Mouse (Mus musculus) kidney, postnatal 4 days (tissue): ENCODE results near the gene Aak1.
"Not testable (repeated sequence)": the region's sequence is repeated elsewhere in the genome, so short reads cannot be mapped to it uniquely, and the experiment has no call there.

ENCODE experiments used
- DNase-seq, 2 experiments: peaks; one replicate each; pipeline ENCODE4 v3.0.0; 2021; ENCODE audit warnings: mixed read lengths in 2 of 2

Aak1 gene

GRCm38 (mm10) chr6:86843636-86844035 is 5.7 kb upstream of the Aak1 start:
- DNase-seq: no peak

DNA sequence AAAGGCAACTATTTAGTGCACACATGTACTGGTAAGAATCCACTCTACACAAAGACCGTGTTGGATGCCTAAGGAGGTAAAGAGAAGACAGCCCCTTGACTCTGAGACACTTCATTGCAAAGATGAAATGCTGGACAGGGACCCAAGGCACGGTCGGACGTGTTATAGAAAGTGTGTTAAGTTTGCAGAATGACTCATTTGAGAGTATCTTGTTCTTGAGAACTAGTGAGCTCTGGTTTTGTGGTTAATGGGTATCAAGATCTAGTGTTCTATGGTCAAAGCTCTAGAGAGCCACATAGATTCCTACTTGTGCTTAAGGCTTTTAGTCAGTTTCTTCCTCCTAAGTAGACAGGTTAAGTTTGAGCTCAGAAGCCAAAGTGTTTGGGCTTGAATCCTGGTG is 2.9 kb upstream of the Aak1 start:
- DNase-seq: no peak

DNA sequence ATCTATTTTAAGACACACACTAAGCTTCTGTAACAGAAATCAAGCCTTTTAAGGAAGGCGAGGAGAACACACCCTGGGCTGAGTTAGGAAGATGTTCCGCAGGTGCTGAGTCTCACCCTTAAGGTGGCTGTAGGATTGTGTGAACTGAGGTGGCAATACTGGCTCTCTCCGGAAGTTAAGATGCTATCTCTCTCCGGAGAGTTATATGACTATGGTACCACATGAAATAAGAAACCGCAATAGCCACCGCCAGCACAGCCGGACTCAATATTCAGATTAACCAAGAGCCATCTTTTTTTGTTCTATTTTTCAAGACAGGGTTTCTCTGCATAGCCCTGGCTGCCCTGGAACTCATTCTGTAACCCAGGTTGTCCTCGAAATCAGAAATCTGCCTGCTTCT is 1.5 kb upstream of the Aak1 start:
- DNase-seq: no peak

DNA sequence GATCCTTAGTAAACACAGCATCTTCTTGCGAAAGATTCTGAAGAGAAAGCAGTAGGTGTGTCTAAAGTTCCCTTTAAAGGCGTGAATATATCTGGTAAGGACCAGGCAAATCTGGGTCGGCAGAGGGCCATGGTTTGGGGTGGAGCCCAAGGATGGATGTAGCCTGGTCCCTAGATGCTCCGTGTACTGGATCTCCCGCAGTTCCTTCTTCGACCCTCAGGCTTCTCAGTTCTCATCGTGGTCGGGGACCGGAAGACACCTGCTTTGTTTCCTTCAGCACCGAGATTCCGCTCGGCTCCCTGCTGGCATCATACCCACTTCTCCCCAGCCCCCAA is 770 bp upstream of the Aak1 start:
- no peak for DNase-seq

DNA sequence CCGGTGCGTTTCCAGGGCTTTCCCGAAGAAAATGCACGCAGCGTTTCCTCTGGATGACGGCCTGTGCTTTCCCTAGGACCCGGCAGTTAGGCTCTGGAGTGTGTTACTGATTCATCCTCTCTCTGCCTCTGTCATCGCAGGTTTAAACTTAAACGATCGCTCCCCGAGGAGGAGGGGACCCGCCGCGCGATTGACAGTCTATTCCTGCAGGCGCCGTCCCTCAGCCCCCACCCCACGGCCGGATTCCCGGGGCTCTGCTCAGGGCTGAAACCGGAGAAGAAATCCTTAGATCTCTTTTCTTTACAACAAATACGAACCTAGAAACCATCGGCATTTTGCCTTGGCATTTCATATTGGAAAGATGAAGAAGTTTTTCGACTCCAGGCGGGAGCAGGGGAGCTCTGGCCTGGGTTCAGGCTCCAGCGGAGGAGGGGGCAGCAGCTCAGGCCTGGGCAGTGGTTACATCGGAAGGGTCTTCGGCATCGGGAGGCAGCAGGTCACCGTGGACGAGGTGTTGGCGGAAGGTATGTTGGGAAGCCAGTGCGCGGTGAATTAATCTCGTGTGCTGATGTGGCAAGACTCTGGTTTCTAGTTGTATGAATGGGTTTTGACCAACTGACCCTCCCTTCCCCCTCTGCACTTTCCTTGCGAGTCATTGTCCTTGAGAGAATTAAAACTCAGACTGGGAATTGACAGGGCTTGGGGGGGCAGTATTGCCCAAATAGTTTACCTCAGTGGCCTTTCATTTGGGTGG is 552 bp downstream of the Aak1 start:
- peak in 1 of 2 experiments; percentile 67 for DNase-seq

GRCm38 (mm10) chr6:86850588-86850987 is 1.3 kb downstream of the Aak1 start:
- no peak for DNase-seq

DNA sequence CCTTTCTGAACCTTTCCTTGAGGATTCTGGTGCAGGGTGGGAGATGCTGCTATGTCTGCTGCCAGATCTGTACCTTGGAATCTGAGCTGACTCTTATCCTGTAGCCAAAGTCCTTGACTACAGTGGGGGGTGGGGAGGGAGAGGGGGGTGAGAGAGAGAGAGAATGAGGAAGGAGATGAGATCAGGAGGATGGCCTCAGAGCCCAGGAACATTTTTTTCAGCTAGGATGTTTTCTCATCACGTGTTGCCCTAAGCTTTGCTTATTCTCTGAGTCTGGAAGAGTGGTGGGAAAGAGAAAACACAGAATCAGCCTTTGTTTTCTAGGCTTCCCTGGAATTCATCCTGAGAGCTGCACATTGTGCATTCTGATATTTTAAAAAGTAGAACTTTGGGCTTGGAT is 2.2 kb downstream of the Aak1 start:
- no peak for DNase-seq

DNA sequence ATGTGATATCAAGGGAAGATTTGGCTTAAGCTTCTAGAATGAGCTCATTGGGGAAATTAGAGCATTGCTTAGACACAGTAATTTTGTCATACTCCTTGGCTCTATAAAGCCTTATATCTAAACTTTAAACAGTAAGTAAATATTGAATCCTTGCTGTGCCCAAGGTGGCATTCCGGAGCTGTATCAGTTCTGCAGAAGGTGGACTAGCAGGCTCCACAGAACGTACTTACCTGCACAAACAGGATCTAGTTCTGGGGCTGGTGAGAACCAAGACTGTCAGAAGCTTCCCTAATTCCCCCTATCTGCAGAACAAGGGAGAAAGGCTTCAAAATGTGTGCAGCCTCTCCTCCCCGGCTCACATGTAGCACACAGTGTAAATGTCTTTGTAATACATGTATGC is 4.6 kb downstream of the Aak1 start:
- DNase-seq: no peak

DNA sequence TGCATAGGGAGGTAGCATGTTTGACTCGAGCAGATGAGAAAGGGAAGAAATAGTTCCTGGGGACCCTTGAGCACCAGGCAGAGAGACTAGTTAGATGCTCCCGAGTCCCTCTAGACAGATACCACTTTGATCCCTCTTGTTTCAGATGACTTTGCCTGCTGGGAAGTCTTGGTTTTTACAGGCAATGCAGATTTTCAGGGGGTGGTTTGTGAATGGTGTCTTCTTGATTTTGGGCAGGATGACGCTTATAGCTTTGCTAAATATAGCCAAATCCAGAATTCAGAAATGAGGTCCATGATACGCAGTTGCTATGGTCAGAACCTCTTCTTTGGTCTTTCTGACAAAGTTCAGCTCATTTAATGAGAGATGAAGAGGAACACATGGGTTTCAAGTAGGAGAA is 5.6 kb downstream of the Aak1 start:
- DNase-seq: no peak

- no peak for DNase-seq
Measured at GRCm38 (mm10) chr6:86858606-86859005, 9.3 kb downstream of the Aak1 start.

DNA sequence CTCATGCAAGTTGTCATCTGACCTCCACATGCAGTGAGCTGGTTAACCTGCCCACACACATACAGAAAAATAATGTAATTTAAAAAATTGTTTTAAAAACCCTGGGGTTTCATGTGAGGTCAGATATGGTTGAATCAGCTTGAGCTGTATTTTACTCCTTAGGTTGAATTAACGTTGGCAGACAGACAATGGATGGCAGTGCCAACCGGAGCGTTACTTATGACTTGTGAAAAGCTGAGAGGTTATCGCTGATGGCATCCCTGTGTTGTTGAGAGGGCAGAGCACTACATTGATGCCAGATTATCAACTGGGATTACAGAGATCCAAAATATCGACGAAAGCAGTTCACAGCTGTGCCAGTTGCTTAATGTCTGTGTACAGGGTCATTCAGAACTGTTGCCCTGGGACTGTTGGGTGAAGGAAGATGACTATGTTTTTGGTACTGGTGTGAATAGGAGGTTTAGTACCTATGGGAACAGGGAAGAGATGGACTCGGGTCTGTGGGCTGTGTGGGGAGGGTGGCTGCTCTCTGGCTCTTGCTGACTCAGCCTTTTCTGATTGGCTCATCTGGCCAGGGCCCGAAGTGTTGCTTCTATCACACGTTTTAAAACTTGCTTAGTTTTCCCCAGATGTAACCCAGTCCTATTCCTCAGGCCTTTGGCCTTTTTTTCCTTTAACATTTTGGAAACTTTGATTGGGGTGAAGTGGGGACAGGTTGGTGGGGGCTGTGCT is 11.6 kb downstream of the Aak1 start:
- DNase-seq: no peak

DNA sequence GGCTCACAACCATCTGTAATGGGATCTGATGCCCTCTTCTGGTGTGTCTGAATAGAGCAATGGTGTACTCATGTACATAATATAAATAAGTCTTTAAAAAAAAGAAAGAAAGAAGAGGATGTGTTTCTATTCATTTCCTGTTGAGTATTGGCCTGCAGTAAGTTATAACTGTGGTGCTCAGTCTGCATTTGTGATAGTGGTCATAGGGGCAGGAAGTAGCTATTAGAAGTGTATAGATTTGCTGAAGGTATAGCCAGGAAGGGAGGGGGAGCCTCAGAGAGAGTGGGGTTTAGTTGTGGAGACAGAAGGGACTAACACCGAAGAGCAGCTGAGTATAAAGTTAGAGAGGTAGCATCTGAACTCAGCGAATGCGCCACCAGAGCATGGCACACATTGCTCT is 15.0 kb downstream of the Aak1 start:
- DNase-seq: no peak

DNA sequence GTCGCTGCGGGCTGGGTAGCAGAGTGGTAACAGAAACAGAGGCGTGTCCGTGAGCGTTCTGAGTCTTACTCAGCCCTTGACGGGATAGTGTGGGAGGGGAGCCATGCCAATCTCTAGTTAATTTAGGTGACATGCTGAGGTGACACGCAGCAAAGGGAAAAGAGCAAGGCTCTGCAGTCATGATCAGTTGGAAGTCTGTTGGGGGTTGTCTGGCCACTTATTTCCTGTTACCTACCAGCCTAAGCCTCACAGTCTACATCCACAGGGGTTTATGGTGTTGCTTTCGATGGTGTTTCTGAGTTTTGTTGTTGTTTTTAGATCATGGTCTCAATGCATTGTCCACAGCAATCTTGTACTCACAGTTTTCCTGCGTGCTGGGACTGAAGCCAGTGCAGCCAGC is 21.0 kb downstream of the Aak1 start:
- no peak for DNase-seq

DNA sequence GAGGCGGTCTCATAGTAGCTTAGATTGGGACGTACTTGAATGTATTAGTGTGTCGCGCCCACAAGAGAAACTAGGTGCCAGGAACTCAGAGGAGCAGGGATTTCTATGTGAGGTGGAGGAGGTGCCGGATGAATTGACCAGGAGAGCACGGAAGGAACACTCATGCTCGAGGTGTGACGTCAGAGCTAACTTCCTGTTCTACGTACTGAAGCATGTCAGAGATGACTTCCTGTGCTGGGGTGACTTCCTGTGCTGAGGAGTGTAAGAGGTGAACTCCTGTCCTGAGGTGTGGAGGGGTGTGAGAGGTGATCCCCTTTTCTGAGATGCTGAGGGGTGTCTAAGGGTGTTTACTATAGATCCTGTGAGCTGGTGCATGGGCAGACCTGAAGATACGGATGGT is 22.5 kb downstream of the Aak1 start:
- no peak for DNase-seq

DNA sequence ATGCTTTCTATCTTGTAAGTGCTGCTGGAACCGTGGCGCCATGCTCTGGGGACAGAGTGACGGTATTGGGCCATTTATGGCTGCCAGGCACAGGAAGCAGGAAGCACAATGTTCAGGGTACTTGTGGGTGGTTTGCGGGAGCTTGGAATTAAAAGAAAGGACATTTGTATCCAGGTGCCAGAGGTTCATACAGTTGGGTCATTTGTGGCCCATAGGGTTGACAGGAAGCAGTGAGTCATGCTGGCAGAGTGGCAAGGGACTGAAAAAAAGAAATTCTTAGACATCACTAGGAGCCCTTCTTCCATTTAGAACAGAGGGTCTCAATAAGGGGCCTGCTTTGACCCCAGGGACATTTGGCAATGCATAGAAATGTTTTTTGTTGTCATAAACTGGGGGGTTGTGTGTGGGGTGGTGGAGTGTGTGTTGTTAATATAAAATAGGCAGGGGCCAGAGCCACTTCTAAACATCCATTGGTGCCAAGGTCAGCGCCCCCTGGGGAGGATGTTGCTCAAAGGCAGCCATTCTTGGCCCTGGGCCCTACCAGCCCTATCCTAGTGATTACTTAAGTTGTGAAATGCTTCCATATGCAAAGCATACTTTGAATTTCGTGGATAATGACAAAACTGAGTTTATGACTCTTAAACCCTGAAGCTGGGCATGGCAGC is 25.5 kb downstream of the Aak1 start:
- peak; percentile 26 to 38 for DNase-seq

DNA sequence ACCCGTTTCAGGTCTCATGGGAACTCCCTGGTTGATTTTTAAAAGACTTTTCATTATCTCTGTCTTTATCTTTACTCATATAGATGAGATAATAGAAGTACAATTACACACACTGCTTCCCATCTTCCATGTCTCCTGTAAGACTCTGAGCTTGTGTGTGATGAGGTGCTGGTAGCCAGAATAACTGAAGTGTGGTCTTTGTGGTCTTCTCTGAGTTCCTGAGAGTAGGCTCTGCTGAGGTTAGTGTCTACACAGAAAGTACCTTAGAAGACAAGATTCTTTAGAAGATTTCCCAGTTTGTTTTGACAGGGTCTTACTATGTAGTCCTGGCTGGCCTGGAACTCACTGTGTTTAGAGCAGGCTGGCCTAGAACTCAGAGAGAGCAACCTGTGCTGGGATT is 27.1 kb downstream of the Aak1 start:
- no peak for DNase-seq

GRCm38 (mm10) chr6:86878656-86879055 is 29.3 kb downstream of the Aak1 start:
- not testable (repeated sequence) for DNase-seq

- peak; percentile 19 to 25 for DNase-seq
Measured at GRCm38 (mm10) chr6:86879314-86879713, 30.0 kb downstream of the Aak1 start.

- DNase-seq: no peak
Measured at GRCm38 (mm10) chr6:86884230-86884629, 34.9 kb downstream of the Aak1 start.

DNA sequence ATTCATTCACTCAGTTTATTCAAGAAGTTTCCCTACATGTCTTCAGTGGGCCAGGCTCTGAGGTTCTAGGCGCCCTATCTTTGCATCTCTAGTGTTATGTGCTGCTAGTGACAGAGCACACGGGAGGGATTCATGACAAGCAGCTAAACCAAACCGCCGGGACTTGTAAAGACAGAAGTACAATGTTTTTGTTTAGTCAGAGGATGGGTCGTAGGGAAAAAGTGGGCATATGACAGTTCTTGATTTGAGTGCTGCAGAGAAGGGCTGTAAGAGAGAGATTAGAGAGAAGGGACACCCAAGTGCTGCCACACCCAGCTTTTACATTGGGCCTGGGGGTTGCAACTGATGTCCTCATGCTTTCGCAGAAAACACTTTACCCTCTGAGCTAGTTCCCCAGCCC is 35.4 kb downstream of the Aak1 start:
- DNase-seq: no peak

DNA sequence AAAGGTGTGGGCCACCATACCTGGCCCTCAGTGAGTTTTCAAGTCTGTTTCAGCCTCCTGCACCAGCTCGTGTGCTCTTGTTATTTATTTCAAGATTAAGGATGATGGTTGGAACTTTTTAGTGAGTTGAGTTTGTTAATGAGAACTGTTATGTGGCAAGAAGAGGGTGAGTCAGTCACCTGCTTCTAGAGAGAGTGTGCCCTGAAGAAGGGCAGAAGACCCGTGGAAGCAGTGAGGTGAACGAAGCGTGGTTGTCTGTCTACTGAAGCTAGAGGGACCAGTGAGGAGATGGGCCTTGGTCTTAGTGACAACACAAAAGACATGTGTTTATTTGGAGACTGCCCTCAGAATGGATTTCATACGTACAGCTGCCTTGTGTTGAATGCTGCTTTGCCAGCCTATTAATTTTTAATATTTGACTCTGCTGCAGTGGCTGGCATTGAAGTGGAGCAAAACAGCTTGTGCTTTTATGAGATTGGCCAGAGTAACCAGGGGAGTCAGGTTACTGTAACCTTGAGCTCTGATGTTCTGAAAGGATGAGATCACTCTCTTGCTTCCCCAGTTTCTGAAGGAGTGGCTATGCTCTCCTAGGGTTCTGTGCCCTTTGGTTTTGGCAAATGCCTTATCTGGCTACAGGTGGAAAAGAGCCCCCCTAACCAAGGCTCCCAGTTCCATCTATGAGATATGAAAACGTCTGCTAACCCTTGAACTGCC is 36.7 kb downstream of the Aak1 start:
- DNase-seq: peak in 1 of 2 experiments; percentile 13

DNA sequence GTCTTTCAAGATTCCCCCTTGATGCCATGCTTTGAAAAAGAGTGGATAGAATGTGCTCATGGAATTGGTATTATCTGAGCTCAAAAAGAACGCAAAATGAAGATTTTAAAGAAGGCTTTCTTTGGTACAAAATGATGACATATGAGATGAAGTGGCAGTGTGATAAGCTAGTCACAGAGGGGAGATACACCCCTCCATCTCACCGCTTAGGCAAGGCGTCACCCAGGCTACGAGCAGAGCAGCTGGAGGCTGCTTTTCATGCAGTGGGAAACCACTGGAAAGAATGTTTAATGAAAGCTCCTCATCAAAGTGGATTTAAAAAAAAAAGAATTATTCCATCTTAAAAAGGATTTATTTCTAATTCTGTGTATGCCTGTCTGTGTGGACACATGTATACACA is 37.5 kb downstream of the Aak1 start:
- DNase-seq: no peak

DNA sequence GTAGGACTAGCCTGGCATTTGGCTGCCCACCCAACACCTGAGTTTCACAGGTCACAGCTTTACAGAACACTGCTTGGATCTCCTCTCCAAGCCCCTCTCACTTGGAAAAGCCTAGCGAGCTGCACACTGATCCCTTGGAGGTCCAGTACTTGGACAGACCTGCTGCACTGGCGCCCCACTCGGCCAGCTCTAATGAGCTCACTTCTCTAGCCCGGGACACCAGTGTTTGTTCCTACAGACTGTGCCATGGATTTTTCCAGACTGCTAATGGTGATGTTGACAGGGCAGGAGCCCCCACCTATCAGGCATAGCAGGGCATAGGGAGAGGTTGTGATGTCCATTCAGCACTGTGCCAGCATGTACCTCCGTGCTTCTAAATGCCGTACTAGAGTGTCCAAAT is 48.2 kb downstream of the Aak1 start:
- DNase-seq: no peak

DNA sequence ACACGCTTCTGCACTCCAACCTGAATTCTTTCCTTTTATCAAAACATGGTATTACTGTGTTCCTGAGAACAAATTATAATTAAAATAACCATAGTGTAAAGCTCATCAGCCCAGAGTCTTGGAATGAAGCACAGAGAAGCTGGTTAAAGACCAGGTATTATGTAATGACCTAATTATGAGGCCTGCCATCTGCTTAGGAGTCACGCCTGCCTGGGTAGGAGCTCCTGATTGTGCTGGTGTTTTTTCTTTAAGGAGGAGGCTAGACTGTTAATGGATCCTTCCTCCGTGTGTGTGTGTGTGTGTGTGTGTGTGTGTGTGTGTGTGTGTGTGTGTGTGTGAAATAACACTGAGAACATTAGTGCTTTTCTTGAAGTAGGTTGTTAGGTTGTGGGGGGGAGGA is 49.7 kb downstream of the Aak1 start:
- DNase-seq: peak in 1 of 2 experiments; percentile 16
